Mouse (Mus musculus): Measurements from ENCODE around the gene Lrrc59.

Gene Lrrc59

GRCm38 (mm10) chr11:94629199-94629883 is at the start of gene Lrrc59:
TSS of gene Lrrc59 (plus strand) at chr11:94629767.
- peak; percentile 89 for DNase-seq

GRCm38 (mm10) chr11:94580111-94580740 is 49.3 kb upstream of the Lrrc59 start:
- DNase-seq = no peak

- no peak for DNase-seq
These were observed 44.5 kb upstream of the Lrrc59 start for GRCm38 (mm10) chr11:94585091-94585490.

- no peak for DNase-seq
These were observed 42.1 kb upstream of the Lrrc59 start for GRCm38 (mm10) chr11:94587511-94587910.

GRCm38 (mm10) chr11:94596311-94596852 is 33.2 kb upstream of the Lrrc59 start:
- DNase-seq = no peak

GRCm38 (mm10) chr11:94597319-94597718 is 32.2 kb upstream of the Lrrc59 start:
- peak; percentile 90 for DNase-seq

- no peak for DNase-seq
These were observed 31.0 kb upstream of the Lrrc59 start for GRCm38 (mm10) chr11:94598437-94599120.

- no peak for DNase-seq
These were observed 29.1 kb upstream of the Lrrc59 start for GRCm38 (mm10) chr11:94600447-94600846.

GRCm38 (mm10) chr11:94601321-94602281 is 28.0 kb upstream of the Lrrc59 start, which contains the start of gene Acsf2:
TSS of gene Acsf2 (minus strand) at chr11:94601871.
- peak; percentile 82 for DNase-seq

GRCm38 (mm10) chr11:94602356-94602955 is 27.1 kb upstream of the Lrrc59 start:
- DNase-seq = no peak

- DNase-seq = no peak
These were observed 18.5 kb upstream of the Lrrc59 start for GRCm38 (mm10) chr11:94610744-94611740.

- no peak for DNase-seq
These were observed 15.0 kb upstream of the Lrrc59 start for GRCm38 (mm10) chr11:94614603-94615002.

- no peak for DNase-seq
These were observed 14.1 kb upstream of the Lrrc59 start for GRCm38 (mm10) chr11:94615494-94615893.

GRCm38 (mm10) chr11:94617646-94618045 is 11.9 kb upstream of the Lrrc59 start:
- DNase-seq = no peak

- DNase-seq = no peak
These were observed 8.7 kb upstream of the Lrrc59 start for GRCm38 (mm10) chr11:94620766-94621457.

GRCm38 (mm10) chr11:94621458-94621852 is 8.1 kb upstream of the Lrrc59 start:
- no peak for DNase-seq

- no peak for DNase-seq
These were observed 7.4 kb upstream of the Lrrc59 start for GRCm38 (mm10) chr11:94622162-94622561.

GRCm38 (mm10) chr11:94629884-94630198 is 274 bp downstream of the Lrrc59 start:
- no peak for DNase-seq

- DNase-seq = peak; percentile 13
These were observed 838 bp downstream of the Lrrc59 start for GRCm38 (mm10) chr11:94630199-94631011.

Data from kidney, adult 11 months (tissue).